Mouse (Mus musculus) CH12.LX (cell line): Measurements from ENCODE around the gene Chid1. TPM values are rescaled to one million over a fixed set of nuclear protein-coding genes. Genes with fewer than 3 reads are reported as not detected.

Experiments
- DNase-seq: peaks from one replicate; pipeline ENCODE4 v3.0.0-alpha.2; 2013; ENCODE audit errors: extremely low read depth
- H3K27ac ChIP-seq: 2 replicates; pipeline ENCODE4 v1.5.1; 2012; ENCODE audit warnings: low read depth, mild to moderate bottlenecking, control low read depth, moderate library complexity; ENCODE audit not compliant: insufficient read depth
- H3K27me3 ChIP-seq: replicated peaks from 2 replicates; pipeline ENCODE3; 2012; ENCODE audit warnings: inconsistent platforms
- H3K36me3 ChIP-seq, 2 experiments: replicated peaks in 1 of 2; 2 replicates each; pipeline versions ENCODE3 to v1.6.1; 2012; ENCODE audit warnings: inconsistent platforms in 1 of 2, low read length in 1 of 2, mild to moderate bottlenecking in 1 of 2, mixed read lengths in 1 of 2, moderate library complexity in 1 of 2; ENCODE audit not compliant: control insufficient read depth in 1 of 2, insufficient read depth in 1 of 2
- H3K4me1 ChIP-seq, 2 experiments: 2 replicates each; pipeline ENCODE4 v1.6.1; 2012; ENCODE audit warnings: inconsistent platforms in 1 of 2, moderate library complexity in 1 of 2; ENCODE audit not compliant: insufficient read depth in 2 of 2, control insufficient read depth in 1 of 2
- H3K4me2 ChIP-seq: 2 replicates; pipeline ENCODE4 v1.6.1; 2012; ENCODE audit warnings: low read depth, mild to moderate bottlenecking, control low read depth; ENCODE audit not compliant: poor library complexity, insufficient read depth, severe bottlenecking
- H3K4me3 ChIP-seq, 3 experiments: fragments of 150-350 bp in 1 of 3; sonication (generic) in 1 of 3; replicated peaks in 1 of 3; 2 replicates each; pipeline versions ENCODE3 to v1.5.1; 2011 to 2012; ENCODE audit warnings: low read depth in 2 of 3, low read length in 2 of 3, mild to moderate bottlenecking in 2 of 3, moderate library complexity in 2 of 3, control low read depth in 1 of 3, improper control_type of control experiment in 1 of 3, inconsistent platforms in 1 of 3, mixed read lengths in 1 of 3; ENCODE audit not compliant: poor library complexity in 1 of 3
- H3K79me2 ChIP-seq: replicated peaks from 2 replicates; pipeline ENCODE4 v1.6.1; 2012; ENCODE audit warnings: mild to moderate bottlenecking, moderate library complexity; ENCODE audit not compliant: control insufficient read depth, poor library complexity, insufficient read depth, severe bottlenecking; ENCODE audit errors: extremely low read depth
- H3K9ac ChIP-seq: 2 replicates; pipeline ENCODE4 v1.6.1; 2012; ENCODE audit warnings: low read depth, mild to moderate bottlenecking, control low read depth, moderate library complexity; ENCODE audit not compliant: insufficient read depth
- H3K9me3 ChIP-seq: replicated peaks from 2 replicates; pipeline ENCODE3; 2012; ENCODE audit warnings: low read length, inconsistent platforms, mixed read lengths
- BHLHE40 ChIP-seq: IDR thresholded peaks from 2 replicates; pipeline ENCODE4 v1.6.1; 2011; ENCODE audit warnings: mild to moderate bottlenecking, low read depth, low read length, improper control_type of control experiment
- CHD1 ChIP-seq: IDR thresholded peaks from 2 replicates; pipeline ENCODE4 v1.6.1; 2012; ENCODE audit warnings: low read depth, low read length, improper control_type of control experiment, inconsistent platforms
- CHD2 ChIP-seq: IDR thresholded peaks from 2 replicates; pipeline ENCODE4 v1.6.1; 2011; ENCODE audit warnings: low read length, improper control_type of control experiment
- ELF1 ChIP-seq: IDR thresholded peaks from 2 replicates; pipeline ENCODE4 v1.6.1; 2014; ENCODE audit warnings: low read depth, mild to moderate bottlenecking, inconsistent platforms, low read length, improper control_type of control experiment
- EP300 ChIP-seq: IDR thresholded peaks from 2 replicates; pipeline ENCODE4 v1.6.1; 2011; ENCODE audit warnings: low read length, improper control_type of control experiment
- ETS1 ChIP-seq: conservative IDR thresholded peaks from 2 replicates; pipeline ENCODE4 v1.6.1; 2012; ENCODE audit warnings: low read depth, mild to moderate bottlenecking, inconsistent platforms, low read length, improper control_type of control experiment, moderate library complexity
- HCFC1 ChIP-seq: IDR thresholded peaks from 2 replicates; pipeline ENCODE4 v1.6.1; 2012; ENCODE audit warnings: low read depth, mild to moderate bottlenecking, inconsistent platforms, low read length, improper control_type of control experiment
- IRF4 ChIP-seq: IDR thresholded peaks from 2 replicates; pipeline ENCODE4 v1.6.1; 2014; ENCODE audit warnings: low read depth, mild to moderate bottlenecking, inconsistent platforms, low read length, improper control_type of control experiment
- JUND ChIP-seq: conservative IDR thresholded peaks from 2 replicates; pipeline ENCODE4 v1.6.1; 2011; ENCODE audit warnings: low read depth, low read length, improper control_type of control experiment
- KAT2A ChIP-seq: IDR thresholded peaks from 2 replicates; pipeline ENCODE4 v1.6.1; 2012; ENCODE audit warnings: low read length, improper control_type of control experiment, inconsistent platforms; ENCODE audit not compliant: insufficient replicate concordance
- MAFK ChIP-seq: IDR thresholded peaks from 2 replicates; pipeline ENCODE4 v1.6.1; 2011; ENCODE audit warnings: low read length, improper control_type of control experiment; ENCODE audit not compliant: insufficient replicate concordance
- MAX ChIP-seq: IDR thresholded peaks from 2 replicates; pipeline ENCODE4 v1.6.1; 2011; ENCODE audit warnings: low read length, improper control_type of control experiment
- MAZ ChIP-seq: IDR thresholded peaks from 2 replicates; pipeline ENCODE4 v1.6.1; 2012; ENCODE audit warnings: low read depth, mild to moderate bottlenecking, inconsistent platforms, low read length, improper control_type of control experiment, moderate library complexity
- MXI1 ChIP-seq: IDR thresholded peaks from 2 replicates; pipeline ENCODE4 v1.6.1; 2011; ENCODE audit warnings: mild to moderate bottlenecking, low read depth, low read length, improper control_type of control experiment
- PAX5 ChIP-seq: IDR thresholded peaks from 2 replicates; pipeline ENCODE4 v1.6.1; 2012; ENCODE audit warnings: low read length, inconsistent platforms, mixed read lengths
- POLR2A ChIP-seq: IDR thresholded peaks from 2 replicates; pipeline ENCODE4 v1.6.1; 2011; ENCODE audit warnings: low read depth, mild to moderate bottlenecking, improper control_type of control experiment, low read length
- RAD21 ChIP-seq: IDR thresholded peaks from 2 replicates; pipeline ENCODE4 v1.6.1; 2011; ENCODE audit warnings: low read depth, mild to moderate bottlenecking, low read length, improper control_type of control experiment, moderate library complexity
- RCOR1 ChIP-seq: conservative IDR thresholded peaks from 2 replicates; pipeline ENCODE4 v1.6.1; 2012; ENCODE audit warnings: low read depth, mild to moderate bottlenecking, inconsistent platforms, low read length, improper control_type of control experiment
- SMC3 ChIP-seq: IDR thresholded peaks from 2 replicates; pipeline ENCODE4 v1.6.1; 2011; ENCODE audit warnings: low read depth, low read length, improper control_type of control experiment
- TBP ChIP-seq: conservative IDR thresholded peaks from 2 replicates; pipeline ENCODE4 v1.6.1; 2011; ENCODE audit warnings: low read depth, low read length, improper control_type of control experiment
- TCF12 ChIP-seq: IDR thresholded peaks from 2 replicates; pipeline ENCODE4 v1.6.1; 2014; ENCODE audit warnings: low read depth, mild to moderate bottlenecking, inconsistent platforms, low read length, improper control_type of control experiment
- UBTF ChIP-seq: IDR thresholded peaks from 2 replicates; pipeline ENCODE4 v1.6.1; 2012; ENCODE audit warnings: low read depth, mild to moderate bottlenecking, inconsistent platforms, low read length, improper control_type of control experiment, moderate library complexity
- USF1 ChIP-seq: IDR thresholded peaks from 2 replicates; pipeline ENCODE4 v1.6.1; 2014; ENCODE audit warnings: low read depth, mild to moderate bottlenecking, inconsistent platforms, low read length, improper control_type of control experiment
- USF2 ChIP-seq: conservative IDR thresholded peaks from 2 replicates; pipeline ENCODE4 v1.6.1; 2011; ENCODE audit warnings: low read depth, low read length, improper control_type of control experiment
- ZC3H11A ChIP-seq: IDR thresholded peaks from 2 replicates; pipeline ENCODE4 v1.6.1; 2012; ENCODE audit warnings: low read depth, mild to moderate bottlenecking, inconsistent platforms, low read length, improper control_type of control experiment
- ZKSCAN1 ChIP-seq: IDR thresholded peaks from 2 replicates; pipeline ENCODE4 v1.6.1; 2012; ENCODE audit warnings: low read depth, inconsistent platforms, low read length, improper control_type of control experiment, borderline replicate concordance
- ZMIZ1 ChIP-seq: IDR thresholded peaks from 2 replicates; pipeline ENCODE4 v1.6.1; 2012; ENCODE audit warnings: low read depth, mild to moderate bottlenecking, inconsistent platforms, low read length, improper control_type of control experiment
- ZNF384 ChIP-seq: IDR thresholded peaks from 2 replicates; pipeline ENCODE4 v1.6.1; 2012; ENCODE audit warnings: low read depth, low read length, improper control_type of control experiment, inconsistent platforms
- dilution Hi-C: fragments of 300-500 bp; cut with MboI; formaldehyde crosslinking; loops from 2 replicates; pipeline ENCODE4 v1.14.3; 2020; ENCODE audit warnings: low sequenced_read_pairs; ENCODE audit not compliant: extremely low pct_unique_long_range_greater_than_20kb, extremely low pct_ligation_motif_present
- in situ Hi-C: fragments of 300-500 bp; cut with MboI; formaldehyde crosslinking; loops from 3 replicates; pipeline ENCODE4 v1.14.3; 2019; ENCODE audit warnings: low sequenced_read_pairs, low pct_ligation_motif_present, low pct_unique_long_range_greater_than_20kb, mixed read lengths
- polyA plus RNA-seq: library from polyadenylated mRNA; unstranded; fragments of >175 nt; gene quantifications from 2 replicates; pipeline ENCODE4 v1.2.1, GENCODE M21; 2012; ENCODE audit warnings: low read depth; ENCODE audit not compliant: insufficient read length
- total RNA-seq, 2 experiments: library from RNA; depleted of rRNA; stranded (reverse); fragments of 300-350 nt in 1 of 2; fragments of >200 nt in 1 of 2; gene quantifications; 2 replicates each; pipeline ENCODE4 v1.2.3; 2012 to 2014

Chid1 gene
- total and polyA plus RNA-seq, 3 experiments = 27.0 to 50.5 (median 42.3) TPM

DNA sequence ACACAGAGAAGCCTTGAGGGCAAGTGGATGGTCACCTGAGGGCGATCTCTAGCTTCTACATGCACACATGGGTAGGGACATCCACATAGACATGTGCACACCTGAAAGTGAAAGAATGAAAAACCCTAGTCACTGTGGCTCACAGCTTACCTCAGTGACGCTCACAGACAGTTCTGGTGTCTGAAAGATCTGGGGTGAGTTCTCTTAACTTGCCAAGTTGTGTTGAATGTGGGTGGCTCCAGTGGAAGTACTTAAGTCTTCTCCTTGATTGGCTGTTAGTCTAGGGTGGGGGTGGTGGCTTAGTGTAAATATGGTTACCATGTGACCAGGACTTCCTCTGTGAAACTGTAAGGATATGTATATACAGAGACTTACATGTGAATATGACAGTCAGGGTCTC, 39.3 kb upstream of the Chid1 start (continued):
- TF ChIP-seq MAFK = no peak
- TF ChIP-seq TCF12 = no peak; the same call in 1 of the 2 replicates
- TF ChIP-seq IRF4 = peak; percentile 56
- no peak for TF ChIP-seq KAT2A
- no peak for TF ChIP-seq ZKSCAN1
- TF ChIP-seq USF1 = peak; percentile 59
- TF ChIP-seq ZC3H11A = no peak

GRCm38 (mm10) chr7:141578511-141578910, 38.9 kb upstream of the Chid1 start:
- Histone ChIP-seq H3K36me3 (peaks cover 0 to 31% of the 10 kb centered on the region in 2 experiments), H3K9ac (no peak overlapping the region), H3K9me3 (no peaks in the 10 kb centered on the region), H3K79me2 (peaks cover 12% of the 10 kb centered on the region; the same call in 1 of the 2 replicates), H3K4me2 (peak overlapping the region; percentile 71), H3K4me1 (peaks cover 8 to 62% of the 10 kb centered on the region in 2 experiments), H3K27me3 (no peaks in the 10 kb centered on the region), H3K27ac (no peak overlapping the region), H3K4me3 (peak overlapping the region in 1 of 3 experiments; percentile 30)
- TF ChIP-seq MAX (no peak), MAZ (no peak), PAX5 (no peak), CHD1 (no peak), ZNF384 (no peak), HCFC1 (no peak), SMC3 (no peak), RAD21 (no peak), EP300 (no peak), RCOR1 (no peak), UBTF (no peak), MAFK (no peak), POLR2A (no peak), CHD2 (no peak), TBP (no peak)
- in situ Hi-C loops (no loop called here), dilution Hi-C loops (no loop called here)
- DNase-seq = no peak

DNA sequence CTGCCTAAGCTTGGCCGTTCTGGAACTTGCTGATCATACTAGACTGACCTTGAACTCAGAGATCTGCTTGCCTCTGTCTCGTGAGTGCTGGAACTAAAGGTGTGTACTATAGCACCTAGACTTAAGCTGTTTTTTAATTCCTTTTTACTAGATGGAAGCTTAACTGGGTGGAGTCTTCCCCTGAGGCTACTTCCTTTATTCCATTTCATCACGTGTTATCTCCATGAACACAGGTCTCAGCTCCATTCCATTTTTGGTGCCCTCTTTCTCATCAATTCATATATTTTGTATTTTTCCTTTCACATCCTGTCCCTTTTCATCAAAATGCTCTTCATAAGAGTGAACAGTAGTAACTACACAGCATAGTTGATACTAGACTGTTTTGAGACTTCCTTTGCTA, 38.1 kb upstream of the Chid1 start:
- Histone ChIP-seq H3K9ac (no peak overlapping the region), H3K27me3 (no peaks in the 10 kb centered on the region), H3K36me3 (peaks cover 0 to 33% of the 10 kb centered on the region in 2 experiments), H3K4me2 (no peak overlapping the region), H3K27ac (no peak overlapping the region), H3K79me2 (peaks cover 12% of the 10 kb centered on the region; the same call in 1 of the 2 replicates), H3K9me3 (no peaks in the 10 kb centered on the region), H3K4me3 (no peak overlapping the region), H3K4me1 (peaks cover 10 to 65% of the 10 kb centered on the region in 2 experiments)
- DNase-seq = no peak
- in situ Hi-C loops (no loop called here), dilution Hi-C loops (no loop called here)
- TF ChIP-seq HCFC1 = no peak
- TF ChIP-seq ETS1 = no peak
- TF ChIP-seq BHLHE40 = no peak
- TF ChIP-seq MXI1 = no peak
- TF ChIP-seq MAFK = no peak
- no peak for TF ChIP-seq MAZ
- TF ChIP-seq JUND = no peak
- TF ChIP-seq ELF1 = no peak
- no peak for TF ChIP-seq USF2
- no peak for TF ChIP-seq ZMIZ1
- TF ChIP-seq MAX = no peak
